Mouse (Mus musculus) heart, embryonic 11.5 days (tissue): ENCODE results near the gene Memo1. TPM values are rescaled to one million over a fixed set of nuclear protein-coding genes. Genes with fewer than 3 reads are reported as not detected.
"Not testable (repeated sequence)": the region's sequence is repeated elsewhere in the genome, so short reads cannot be mapped to it uniquely, and the experiment has no call there.

Source experiments
- ATAC-seq: fragments of 200-750 bp; cut with Nextera tagmentation; replicated peaks from 2 replicates; pipeline ENCODE4 v1.8.0; 2017; ENCODE audit warnings: moderate library complexity; ENCODE audit not compliant: insufficient number of reproducible peaks, low FRiP score, low TSS enrichment
- H3K27ac ChIP-seq: fragments of 300-500 bp; sonication (generic); 2 replicates; pipeline ENCODE4 v1.5.1; 2014; ENCODE audit warnings: mild to moderate bottlenecking, low read depth, low read length
- H3K27me3 ChIP-seq: fragments of 300-500 bp; sonication (generic); 2 replicates; pipeline ENCODE4 v1.6.1; 2014; ENCODE audit warnings: mild to moderate bottlenecking, low read length, mixed read lengths; ENCODE audit not compliant: control insufficient read depth, insufficient read depth
- H3K36me3 ChIP-seq: fragments of 300-500 bp; sonication (generic); 2 replicates; pipeline ENCODE4 v1.6.1; 2014; ENCODE audit warnings: mild to moderate bottlenecking, low read length, moderate library complexity, mixed read lengths; ENCODE audit not compliant: control insufficient read depth, insufficient read depth
- H3K4me1 ChIP-seq: fragments of 300-500 bp; sonication (generic); 2 replicates; pipeline ENCODE4 v1.6.1; 2014; ENCODE audit warnings: low read length; ENCODE audit not compliant: control insufficient read depth, insufficient read depth
- H3K4me2 ChIP-seq: fragments of 300-500 bp; sonication (generic); 2 replicates; pipeline ENCODE4 v1.6.1; 2014; ENCODE audit warnings: mild to moderate bottlenecking, moderate library complexity
- H3K4me3 ChIP-seq: fragments of 300-500 bp; sonication (generic); 2 replicates; pipeline ENCODE4 v1.5.1; 2014; ENCODE audit warnings: low read depth, low read length
- H3K9ac ChIP-seq: fragments of 300-500 bp; sonication (generic); 2 replicates; pipeline ENCODE4 v1.6.1; 2014; ENCODE audit warnings: mild to moderate bottlenecking, low read depth, low read length, moderate library complexity
- H3K9me3 ChIP-seq: fragments of 300-500 bp; sonication (generic); replicated peaks from 2 replicates; pipeline ENCODE4 v1.6.1; 2016; ENCODE audit warnings: low read length; ENCODE audit not compliant: control insufficient read depth
- WGBS: fragments of 180-500 bp; shearing (Covaris S2); extraction: QIAGEN DNeasy Blood & Tissue Kit; methylation state at CpG from one replicate; pipeline ENCODE4 v1.1.7; 2014; ENCODE audit not compliant: insufficient replicate concordance; 5-methylcytosine and 5-hydroxymethylcytosine counted together
- polyA plus RNA-seq: library from polyadenylated mRNA; unstranded; fragments of >200 nt; fragmentation: Nextera tagmentation; extraction: Ambion mirVana; gene quantifications from 2 replicates; pipeline ENCODE4 v1.2.1, GENCODE M21; 2014

Memo1 gene
- polyA plus RNA-seq, result 79.6 and 85.3 TPM in 2 replicates

DNA sequence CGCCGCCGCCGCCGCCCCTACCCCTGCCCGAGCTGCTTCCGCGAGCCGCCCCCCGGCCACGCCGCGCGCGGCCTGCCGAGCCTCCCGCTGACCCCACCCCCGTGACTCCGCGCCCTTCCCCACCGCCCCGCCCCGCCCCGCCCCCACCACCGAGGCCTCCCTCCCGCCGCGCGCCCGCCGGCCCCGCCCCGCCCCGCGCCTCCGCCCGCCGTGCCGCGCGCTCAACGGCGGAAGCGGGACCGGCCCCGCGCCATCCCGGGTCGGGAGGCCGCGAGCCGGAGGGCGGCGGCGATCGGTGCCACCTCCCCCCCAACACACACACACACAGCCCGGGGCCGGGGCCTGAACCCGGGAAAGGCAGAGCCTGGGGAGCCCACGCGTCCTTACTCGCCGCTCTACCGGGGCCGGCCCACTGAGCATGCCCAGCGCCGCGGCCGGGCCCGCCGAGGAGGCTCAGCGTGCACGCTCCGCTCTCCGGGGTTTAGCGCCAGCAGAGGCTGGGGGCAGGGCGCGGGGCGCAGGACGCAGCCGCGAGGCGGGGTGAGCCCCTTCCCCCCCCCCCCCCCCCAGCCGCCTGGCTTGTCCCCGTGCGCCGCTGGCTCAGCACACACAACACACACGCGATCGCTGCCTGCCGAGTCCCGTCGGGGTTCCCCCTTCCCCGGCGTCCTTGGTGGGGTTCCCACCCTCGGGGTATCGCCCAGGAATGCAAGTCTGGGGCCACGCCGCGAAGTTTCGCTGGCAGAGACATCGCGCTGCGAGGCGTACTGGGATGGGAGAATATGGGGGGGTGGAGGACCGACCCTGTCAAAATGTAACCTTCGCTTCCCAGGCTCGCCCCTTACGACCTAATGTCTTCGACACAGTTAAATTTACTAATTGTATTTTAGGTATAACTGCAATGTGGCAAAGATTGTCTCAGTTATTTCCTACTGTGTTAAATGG, at the start of gene Memo1:
TSS of gene Memo1 (minus strand) at position 496 of the 945 bp plus-strand sequence.
- ATAC-seq, result peak; percentile 88
- Histone ChIP-seq H3K27ac (peak within 1 kb of the TSS; percentile 98), H3K4me3 (peak within 1 kb of the TSS; percentile 93), H3K9ac (peak within 1 kb of the TSS; percentile 93), H3K36me3 (peaks cover 8% of the 10 kb centered on the region), H3K9me3 (no peaks in the 10 kb centered on the region), H3K4me1 (peaks cover 13% of the 10 kb centered on the region; the same call in 1 of the 2 replicates), H3K4me2 (peak within 1 kb of the TSS; percentile 84), H3K27me3 (no peaks in the 10 kb centered on the region)
- 1% methylated on average over 45 of the region's 110 CpGs for WGBS

DNA sequence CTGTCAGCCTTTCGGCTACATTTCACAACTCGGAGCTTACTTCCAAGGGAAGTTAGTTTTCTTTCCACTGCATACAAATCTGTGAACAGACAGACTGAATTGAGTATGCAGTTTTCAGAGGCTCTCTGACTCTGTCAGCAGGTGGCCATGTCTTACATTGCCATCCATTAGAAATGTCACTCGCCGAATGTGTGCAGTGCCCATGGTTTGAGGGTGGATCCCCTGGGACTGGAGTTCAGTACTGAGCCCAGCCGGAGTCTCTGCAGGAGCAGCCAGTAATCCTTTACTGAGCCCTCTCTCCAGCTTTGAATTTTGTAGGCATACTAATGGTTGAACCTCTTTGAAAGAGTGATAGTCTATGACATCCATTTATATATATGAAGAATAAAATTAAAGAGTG, 45.8 kb upstream of the Memo1 start:
- Histone ChIP-seq H3K4me1 (peaks cover 16% of the 10 kb centered on the region), H3K9me3 (no peaks in the 10 kb centered on the region), H3K4me2 (peak overlapping the region; percentile 80), H3K27me3 (no peaks in the 10 kb centered on the region), H3K27ac (no peak overlapping the region), H3K9ac (no peak overlapping the region), H3K4me3 (no peak overlapping the region), H3K36me3 (0 out of 2 replicates have a peak, but pooled peaks cover 6% of the 10 kb centered on the region)
- WGBS, result 73% methylated on average over 5 of the region's 5 CpGs
- no peak for ATAC-seq

DNA sequence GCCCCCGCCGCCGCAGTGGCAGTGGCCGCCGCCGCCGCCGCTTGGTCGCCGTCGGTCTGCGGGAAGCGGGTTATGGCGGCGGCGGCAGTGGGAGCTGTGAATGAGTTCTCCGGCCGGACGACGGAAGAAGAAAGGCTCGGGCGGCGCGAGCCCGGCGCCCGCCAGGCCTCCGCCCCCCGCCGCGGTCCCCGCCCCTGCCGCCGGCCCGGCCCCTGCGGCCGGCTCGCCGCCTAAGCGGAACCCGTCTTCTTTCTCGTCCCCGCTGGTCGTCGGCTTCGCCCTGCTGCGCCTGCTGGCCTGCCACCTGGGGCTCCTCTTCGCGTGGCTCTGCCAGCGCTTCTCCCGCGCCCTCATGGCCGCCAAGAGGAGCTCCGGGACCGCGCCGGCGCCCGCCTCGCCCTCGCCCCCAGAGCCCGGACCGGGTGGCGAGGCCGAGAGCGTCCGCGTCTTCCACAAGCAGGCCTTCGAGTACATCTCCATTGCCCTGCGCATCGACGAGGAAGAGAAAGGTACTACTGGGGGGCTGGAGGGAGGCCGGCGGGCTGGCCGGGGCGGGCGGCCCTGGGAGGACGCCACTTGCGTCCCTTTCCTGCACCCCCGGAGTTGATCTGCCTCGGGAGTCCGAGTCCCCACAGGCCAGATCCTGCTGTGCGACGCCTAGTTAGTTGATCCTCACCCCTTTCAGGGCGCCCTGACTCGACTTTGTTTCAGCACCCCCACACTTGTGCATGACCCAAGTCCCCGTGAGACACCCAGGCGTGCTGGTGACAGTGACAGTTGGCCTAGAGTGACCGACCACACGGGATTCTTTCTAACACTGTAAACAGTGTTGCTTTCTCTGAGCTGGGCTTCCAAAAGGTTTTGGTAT, 43.9 kb upstream of the Memo1 start, which contains the start of gene Spast:
TSS of gene Spast (plus strand) at position 51 of the 868 bp plus-strand sequence.
- H3K4me2 ChIP-seq, result peak within 1 kb of the TSS; percentile 80
- ATAC-seq, result peak; percentile 85
- peak within 1 kb of the TSS; percentile 98 for H3K4me3 ChIP-seq
- peaks cover 16% of the 10 kb centered on the region for H3K4me1 ChIP-seq
- 0 out of 2 replicates have a peak, but pooled peaks cover 6% of the 10 kb centered on the region for H3K36me3 ChIP-seq
- H3K27me3 ChIP-seq, result no peaks in the 10 kb centered on the region
- H3K9ac ChIP-seq, result peak within 1 kb of the TSS; percentile 99
- H3K9me3 ChIP-seq, result no peaks in the 10 kb centered on the region
- H3K27ac ChIP-seq, result peak within 1 kb of the TSS; percentile 98
- under 1% methylated on average over 58 of the region's 90 CpGs for WGBS

DNA sequence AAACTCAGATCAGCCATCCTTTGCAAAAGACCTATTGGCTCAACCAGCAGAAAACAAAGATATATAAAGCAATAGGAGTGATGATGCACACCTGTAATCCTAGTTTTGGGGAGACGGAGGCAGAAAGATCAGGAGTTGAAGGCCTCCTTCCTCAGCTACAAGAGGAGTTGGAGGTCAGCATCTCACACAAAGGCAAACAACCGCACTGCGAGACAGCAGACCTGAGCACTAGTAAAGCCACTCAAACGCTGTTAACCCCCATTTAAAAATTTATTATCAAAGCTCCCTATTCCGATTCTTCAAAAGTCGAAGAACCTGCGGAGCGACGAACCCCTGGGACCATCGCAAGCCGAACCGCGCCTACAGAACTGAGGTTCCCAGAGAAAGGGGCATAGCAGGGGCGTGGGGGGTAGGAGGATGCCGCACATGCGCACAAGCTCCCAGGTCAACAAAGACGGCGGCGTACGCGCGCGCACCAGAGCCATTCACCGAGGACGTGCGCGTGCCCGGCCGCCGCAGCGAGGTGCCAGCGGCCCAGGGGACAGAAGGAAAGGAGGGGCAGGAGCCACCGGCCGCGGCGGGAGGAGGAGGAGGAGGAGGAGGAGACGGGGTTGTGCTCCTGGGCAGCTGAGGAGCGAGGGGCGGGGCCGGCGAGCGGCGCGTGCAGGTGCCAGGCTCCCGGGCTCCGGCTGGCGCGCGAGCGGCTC, 43.1 kb upstream of the Memo1 start:
- ATAC-seq, result peak; percentile 94

DNA sequence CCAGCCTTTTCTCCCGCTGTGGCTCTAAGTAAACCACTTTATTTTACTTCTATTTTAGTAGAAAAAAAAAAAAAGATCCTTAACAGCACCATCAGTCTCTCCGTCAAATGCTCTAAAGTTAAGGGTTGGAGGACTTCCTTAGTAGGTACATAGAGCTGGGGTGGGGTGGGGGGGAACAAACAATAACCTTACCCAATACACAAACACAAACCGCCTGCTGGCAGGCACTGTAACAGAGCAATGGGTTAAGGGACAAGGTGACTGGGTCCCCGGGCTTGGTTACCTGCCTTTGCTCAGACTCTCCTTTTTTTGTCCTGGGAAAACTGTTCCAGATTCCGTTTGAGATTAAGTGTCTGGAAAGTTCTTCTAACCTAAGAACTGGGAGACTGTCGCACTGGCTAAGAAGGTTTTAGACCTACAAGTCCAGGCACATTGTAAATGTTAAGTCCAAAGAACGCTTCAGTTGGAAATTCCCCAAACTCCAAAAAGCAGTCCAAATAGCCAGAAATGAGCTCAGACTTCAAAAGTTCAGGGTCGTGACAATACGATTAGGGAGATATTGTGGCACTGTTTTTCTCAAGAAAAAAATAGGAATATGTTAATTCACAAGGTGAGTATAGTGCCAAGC, 35.8 kb upstream of the Memo1 start:
- 68% methylated on average over 9 of the region's 9 CpGs for WGBS
- no peaks in the 10 kb centered on the region for H3K4me1 ChIP-seq

More for the DNA sequence above, 43.1 kb upstream of the Memo1 start:
- WGBS, result under 1% methylated on average over 38 of the region's 50 CpGs
- Histone ChIP-seq H3K36me3 (no peaks in the 10 kb centered on the region), H3K4me3 (peak overlapping the region; percentile 98), H3K27me3 (no peaks in the 10 kb centered on the region), H3K9me3 (no peaks in the 10 kb centered on the region), H3K4me1 (peaks cover 16% of the 10 kb centered on the region), H3K4me2 (peak overlapping the region; percentile 80), H3K27ac (peak overlapping the region; percentile 98), H3K9ac (peak overlapping the region; percentile 99)

DNA sequence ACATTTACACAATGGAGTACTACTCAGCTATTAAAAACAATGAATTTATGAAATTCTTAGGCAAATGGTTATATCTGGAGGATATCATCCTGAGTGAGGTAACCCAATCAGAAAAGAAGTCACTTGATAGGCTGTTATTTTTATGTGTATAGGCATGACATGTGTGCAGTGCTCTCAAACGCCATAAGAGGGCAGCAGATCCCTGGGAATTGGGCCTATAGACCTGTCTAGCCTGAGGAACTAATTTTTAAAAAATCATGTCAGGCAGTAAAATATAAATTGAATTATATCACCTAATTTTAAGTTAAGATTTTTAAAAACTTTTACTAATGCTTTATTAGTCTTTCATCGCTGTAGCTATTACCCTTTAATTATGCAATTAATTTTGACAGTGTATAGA, 32.8 kb upstream of the Memo1 start:
- ATAC-seq, H3K4me1 ChIP-seq, H3K36me3 ChIP-seq, H3K27ac ChIP-seq, H3K4me2 ChIP-seq, H3K4me3 ChIP-seq, H3K9ac ChIP-seq, H3K27me3 ChIP-seq, H3K9me3 ChIP-seq: not testable (repeated sequence)
- WGBS, result 40% methylated on average over 2 of the region's 2 CpGs

More for the DNA sequence above, 35.8 kb upstream of the Memo1 start:
- H3K4me3 ChIP-seq, result no peak overlapping the region
- no peaks in the 10 kb centered on the region for H3K36me3 ChIP-seq
- no peaks in the 10 kb centered on the region for H3K27me3 ChIP-seq
- H3K9ac ChIP-seq, result no peak overlapping the region
- no peak overlapping the region for H3K27ac ChIP-seq
- no peaks in the 10 kb centered on the region for H3K9me3 ChIP-seq
- ATAC-seq, result no peak
- no peak overlapping the region for H3K4me2 ChIP-seq

DNA sequence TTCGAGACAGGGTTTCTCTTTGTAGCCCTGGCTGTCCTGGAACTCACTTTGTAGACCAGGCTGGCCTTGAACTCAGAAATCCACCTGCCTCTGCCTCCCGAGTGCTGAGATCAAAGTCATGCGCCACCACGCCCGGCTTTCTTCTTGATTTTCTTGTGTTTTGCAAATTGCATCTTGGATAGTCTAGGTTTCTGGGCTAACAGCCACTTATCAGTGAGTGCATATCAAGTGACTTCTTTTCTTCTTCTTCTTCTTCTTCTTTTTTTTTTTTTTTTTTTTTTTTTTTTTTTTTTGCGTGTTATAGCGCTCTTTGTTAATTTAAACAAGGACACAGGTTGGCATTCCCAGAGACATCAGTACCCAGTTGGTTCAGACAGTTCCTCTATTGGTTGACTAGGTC, 31.9 kb upstream of the Memo1 start:
- 77% methylated on average over 7 of the region's 7 CpGs for WGBS
- H3K9ac ChIP-seq, H3K36me3 ChIP-seq, H3K27me3 ChIP-seq, ATAC-seq, H3K4me1 ChIP-seq, H3K9me3 ChIP-seq, H3K4me2 ChIP-seq, H3K4me3 ChIP-seq, H3K27ac ChIP-seq: not testable (repeated sequence)
